Mouse (Mus musculus): ENCODE data around the gene Fbxw7. TPM values are rescaled to one million over a fixed set of nuclear protein-coding genes. Genes with fewer than 3 reads are reported as not detected.

Fbxw7 gene
- 6.5 TPM for polyA plus RNA-seq (2014; fragmentation: Illumina TruSeq; extraction: RNeasy Lipid Tissue Mini Kit (QIAGEN cat#74804); ENCODE audit: low read depth, low replicate concordance)

GRCm38 (mm10) chr3:84814762-84815381, at the start of gene Fbxw7:
Gene Fbxw7 (plus strand): TSS chr3:84815268.

Other genes starting within 250 kb of the Fbxw7 start
- gene Arfip1, start 232.6 kb upstream of the Fbxw7 start, polyA plus RNA-seq (2014; fragmentation: Illumina TruSeq; extraction: RNeasy Lipid Tissue Mini Kit (QIAGEN cat#74804); ENCODE audit: low read depth, low replicate concordance), result 39.4 TPM
- not detected for gene Tigd4, start 221.7 kb upstream of the Fbxw7 start, polyA plus RNA-seq (2014; fragmentation: Illumina TruSeq; extraction: RNeasy Lipid Tissue Mini Kit (QIAGEN cat#74804); ENCODE audit: low read depth, low replicate concordance)
- gene Tmem154, start 149.1 kb upstream of the Fbxw7 start, polyA plus RNA-seq (2014; fragmentation: Illumina TruSeq; extraction: RNeasy Lipid Tissue Mini Kit (QIAGEN cat#74804); ENCODE audit: low read depth, low replicate concordance), result 0.56 TPM

All from liver, adult 10 weeks (tissue).